Mouse (Mus musculus): Measurements from ENCODE around the gene Ptprf. TPM values are rescaled to one million over a fixed set of nuclear protein-coding genes. Genes with fewer than 3 reads are reported as not detected.

Ptprf gene
- polyA plus RNA-seq, 1 experiment from 2014 or later: 78.9 TPM

- peak; percentile 29 for ATAC-seq
- WGBS: under 1% methylated on average over 71 of the region's 84 CpGs
- peak overlapping the region; percentile 80 for H3K4me3 ChIP-seq (ENCODE audit: low read depth, low read length)
- peak overlapping the region; percentile 93 for H3K9ac ChIP-seq (ENCODE audit: low read depth, low read length)
- no peaks in the 10 kb centered on the region for H3K36me3 ChIP-seq (ENCODE audit: control insufficient read depth, insufficient read depth, low read length)
- H3K9me3 ChIP-seq (replicated peaks; ENCODE audit: control insufficient read depth, low read length, poor library complexity, severe bottlenecking): no peaks in the 10 kb centered on the region
- peaks cover 28% of the 10 kb centered on the region for H3K4me1 ChIP-seq (ENCODE audit: control insufficient read depth, insufficient read depth, low read length)
- H3K27me3 ChIP-seq (ENCODE audit: control insufficient read depth, insufficient read depth, low read depth, low read length): no peaks in the 10 kb centered on the region
- H3K4me2 ChIP-seq (ENCODE audit: low read length): peak overlapping the region; percentile 91
- peak overlapping the region; percentile 89 for H3K27ac ChIP-seq (ENCODE audit: low read length)
Measured at GRCm38 (mm10) chr4:118290416-118291030, 682 bp downstream of the Ptprf start.

- peaks cover 28% of the 10 kb centered on the region for H3K4me1 ChIP-seq (ENCODE audit: control insufficient read depth, insufficient read depth, low read length)
- peak overlapping the region; percentile 93 for H3K9ac ChIP-seq (ENCODE audit: low read depth, low read length)
- H3K4me2 ChIP-seq (ENCODE audit: low read length): peak overlapping the region; percentile 91
- no peaks in the 10 kb centered on the region for H3K36me3 ChIP-seq (ENCODE audit: control insufficient read depth, insufficient read depth, low read length)
- peak overlapping the region; percentile 80 for H3K4me3 ChIP-seq (ENCODE audit: low read depth, low read length)
- H3K27ac ChIP-seq (ENCODE audit: low read length): peak overlapping the region; percentile 89
- 1% methylated on average over 12 of the region's 12 CpGs for WGBS
- 0 out of 2 replicates have a peak, but pooled peaks have one; percentile 19 for ATAC-seq
- H3K27me3 ChIP-seq (ENCODE audit: control insufficient read depth, insufficient read depth, low read depth, low read length): no peaks in the 10 kb centered on the region
- H3K9me3 ChIP-seq (replicated peaks; ENCODE audit: control insufficient read depth, low read length, poor library complexity, severe bottlenecking): no peaks in the 10 kb centered on the region
Measured at GRCm38 (mm10) chr4:118289960-118290415, 1.2 kb downstream of the Ptprf start.

- H3K9me3 ChIP-seq (replicated peaks; ENCODE audit: control insufficient read depth, low read length, poor library complexity, severe bottlenecking): no peaks in the 10 kb centered on the region
- WGBS: 37% methylated on average over 5 of the region's 5 CpGs
- no peaks in the 10 kb centered on the region for H3K27me3 ChIP-seq (ENCODE audit: control insufficient read depth, insufficient read depth, low read depth, low read length)
- peaks cover 28% of the 10 kb centered on the region for H3K4me1 ChIP-seq (ENCODE audit: control insufficient read depth, insufficient read depth, low read length)
- ATAC-seq: no peak
- H3K9ac ChIP-seq (ENCODE audit: low read depth, low read length): peak overlapping the region; percentile 93
- peak overlapping the region; percentile 80 for H3K4me3 ChIP-seq (ENCODE audit: low read depth, low read length)
- no peak overlapping the region for H3K27ac ChIP-seq (ENCODE audit: low read length)
- H3K36me3 ChIP-seq (ENCODE audit: control insufficient read depth, insufficient read depth, low read length): 0 out of 2 replicates have a peak, but pooled peaks cover under 1% of the 10 kb centered on the region
- H3K4me2 ChIP-seq (ENCODE audit: low read length): peak overlapping the region; percentile 91
Measured at GRCm38 (mm10) chr4:118289266-118289665, 1.9 kb downstream of the Ptprf start.

- H3K4me1 ChIP-seq (ENCODE audit: control insufficient read depth, insufficient read depth, low read length): peaks cover 28% of the 10 kb centered on the region
- ATAC-seq: no peak
- WGBS: 76% methylated on average over 6 of the region's 6 CpGs
- H3K27ac ChIP-seq (ENCODE audit: low read length): no peak overlapping the region
- H3K36me3 ChIP-seq (ENCODE audit: control insufficient read depth, insufficient read depth, low read length): 0 out of 2 replicates have a peak, but pooled peaks cover 4% of the 10 kb centered on the region
- no peak overlapping the region for H3K9ac ChIP-seq (ENCODE audit: low read depth, low read length)
- no peaks in the 10 kb centered on the region for H3K27me3 ChIP-seq (ENCODE audit: control insufficient read depth, insufficient read depth, low read depth, low read length)
- no peaks in the 10 kb centered on the region for H3K9me3 ChIP-seq (replicated peaks; ENCODE audit: control insufficient read depth, low read length, poor library complexity, severe bottlenecking)
- no peak overlapping the region for H3K4me3 ChIP-seq (ENCODE audit: low read depth, low read length)
- peak overlapping the region; percentile 91 for H3K4me2 ChIP-seq (ENCODE audit: low read length)
Measured at GRCm38 (mm10) chr4:118288531-118288930, 2.7 kb downstream of the Ptprf start.

- H3K27me3 ChIP-seq (ENCODE audit: control insufficient read depth, insufficient read depth, low read depth, low read length): no peaks in the 10 kb centered on the region
- H3K4me1 ChIP-seq (ENCODE audit: control insufficient read depth, insufficient read depth, low read length): peaks cover 27% of the 10 kb centered on the region
- H3K4me3 ChIP-seq (ENCODE audit: low read depth, low read length): no peak overlapping the region
- H3K9ac ChIP-seq (ENCODE audit: low read depth, low read length): no peak overlapping the region
- no peak for ATAC-seq
- 87% methylated on average over 5 of the region's 5 CpGs for WGBS
- H3K36me3 ChIP-seq (ENCODE audit: control insufficient read depth, insufficient read depth, low read length): peaks cover 12% of the 10 kb centered on the region; the same call in 1 of the 2 replicates
- H3K9me3 ChIP-seq (replicated peaks; ENCODE audit: control insufficient read depth, low read length, poor library complexity, severe bottlenecking): no peaks in the 10 kb centered on the region
- no peak overlapping the region for H3K27ac ChIP-seq (ENCODE audit: low read length)
- H3K4me2 ChIP-seq (ENCODE audit: low read length): no peak overlapping the region
Measured at GRCm38 (mm10) chr4:118286202-118286601, 5.0 kb downstream of the Ptprf start.

- peaks cover 24% of the 10 kb centered on the region for H3K4me1 ChIP-seq (ENCODE audit: control insufficient read depth, insufficient read depth, low read length)
- no peak overlapping the region for H3K4me2 ChIP-seq (ENCODE audit: low read length)
- no peak overlapping the region for H3K27ac ChIP-seq (ENCODE audit: low read length)
- H3K4me3 ChIP-seq (ENCODE audit: low read depth, low read length): no peak overlapping the region
- no peaks in the 10 kb centered on the region for H3K27me3 ChIP-seq (ENCODE audit: control insufficient read depth, insufficient read depth, low read depth, low read length)
- WGBS: 58% methylated on average over 1 of the region's 1 CpGs
- no peak for ATAC-seq
- H3K36me3 ChIP-seq (ENCODE audit: control insufficient read depth, insufficient read depth, low read length): peaks cover 12% of the 10 kb centered on the region; the same call in 1 of the 2 replicates
- H3K9me3 ChIP-seq (replicated peaks; ENCODE audit: control insufficient read depth, low read length, poor library complexity, severe bottlenecking): no peaks in the 10 kb centered on the region
- H3K9ac ChIP-seq (ENCODE audit: low read depth, low read length): no peak overlapping the region
Measured at GRCm38 (mm10) chr4:118282182-118282562, 9.0 kb downstream of the Ptprf start.

- Histone ChIP-seq H3K9me3 (replicated peaks; ENCODE audit: control insufficient read depth, low read length, poor library complexity, severe bottlenecking) (no peaks in the 10 kb centered on the region), H3K4me3 (ENCODE audit: low read depth, low read length) (no peak overlapping the region), H3K36me3 (ENCODE audit: control insufficient read depth, insufficient read depth, low read length) (peaks cover 12% of the 10 kb centered on the region; the same call in 1 of the 2 replicates), H3K4me1 (ENCODE audit: control insufficient read depth, insufficient read depth, low read length) (peaks cover 28% of the 10 kb centered on the region), H3K27ac (ENCODE audit: low read length) (no peak overlapping the region), H3K9ac (ENCODE audit: low read depth, low read length) (no peak overlapping the region), H3K27me3 (ENCODE audit: control insufficient read depth, insufficient read depth, low read depth, low read length) (no peaks in the 10 kb centered on the region), H3K4me2 (ENCODE audit: low read length) (no peak overlapping the region)
- no peak for ATAC-seq
- WGBS: 56% methylated on average over 13 of the region's 13 CpGs
Measured at GRCm38 (mm10) chr4:118281444-118282181, 9.6 kb downstream of the Ptprf start.

GRCm38 (mm10) chr4:118280506-118280905, 10.7 kb downstream of the Ptprf start:
- Histone ChIP-seq H3K9me3 (replicated peaks; ENCODE audit: control insufficient read depth, low read length, poor library complexity, severe bottlenecking) (no peaks in the 10 kb centered on the region), H3K36me3 (ENCODE audit: control insufficient read depth, insufficient read depth, low read length) (peaks cover 12% of the 10 kb centered on the region; the same call in 1 of the 2 replicates), H3K4me3 (ENCODE audit: low read depth, low read length) (no peak overlapping the region), H3K27me3 (ENCODE audit: control insufficient read depth, insufficient read depth, low read depth, low read length) (no peaks in the 10 kb centered on the region), H3K4me2 (ENCODE audit: low read length) (no peak overlapping the region), H3K4me1 (ENCODE audit: control insufficient read depth, insufficient read depth, low read length) (peaks cover 34% of the 10 kb centered on the region), H3K27ac (ENCODE audit: low read length) (no peak overlapping the region), H3K9ac (ENCODE audit: low read depth, low read length) (peak overlapping the region; percentile 20; the same call in 1 of the 2 replicates)
- 83% methylated on average over 7 of the region's 7 CpGs for WGBS
- ATAC-seq: no peak
